Mouse (Mus musculus) cortical plate, adult 2 months (tissue): ENCODE results near the gene Usp33.

Experiments
- CTCF ChIP-seq: fragments of 200-500 bp; IDR thresholded peaks from 2 replicates; pipeline ENCODE4 v1.5.1; 2011; ENCODE audit warnings: mild to moderate bottlenecking, control low read depth, low read length; ENCODE audit not compliant: insufficient read depth; ENCODE audit errors: extremely low read depth
- POLR2A ChIP-seq: fragments of 200-500 bp; IDR thresholded peaks from 2 replicates; pipeline ENCODE4 v1.6.1; 2011; ENCODE audit warnings: mild to moderate bottlenecking, low read length, control low read depth; ENCODE audit not compliant: insufficient read depth; ENCODE audit errors: extremely low read depth

GRCm38 (mm10) chr3:152396988-152397314, 50.7 kb downstream of the Usp33 start:
- TF ChIP-seq CTCF, result no peak
- TF ChIP-seq POLR2A, result no peak
